Mouse (Mus musculus) mouse trophoblast stem cell (cell line): ENCODE data around the gene Hacd1.
"Not testable (repeated sequence)": the region's sequence is repeated elsewhere in the genome, so short reads cannot be mapped to it uniquely, and the experiment has no call there.

Experiments
- in situ Hi-C, 2 experiments: fragments of 300-500 bp; cut with MseI, MboI; formaldehyde crosslinking; loops; 2 replicates in 1 of 2; 3 replicates in 1 of 2; pipeline ENCODE4 v1.15.1; 2025

Gene Hacd1

DNA sequence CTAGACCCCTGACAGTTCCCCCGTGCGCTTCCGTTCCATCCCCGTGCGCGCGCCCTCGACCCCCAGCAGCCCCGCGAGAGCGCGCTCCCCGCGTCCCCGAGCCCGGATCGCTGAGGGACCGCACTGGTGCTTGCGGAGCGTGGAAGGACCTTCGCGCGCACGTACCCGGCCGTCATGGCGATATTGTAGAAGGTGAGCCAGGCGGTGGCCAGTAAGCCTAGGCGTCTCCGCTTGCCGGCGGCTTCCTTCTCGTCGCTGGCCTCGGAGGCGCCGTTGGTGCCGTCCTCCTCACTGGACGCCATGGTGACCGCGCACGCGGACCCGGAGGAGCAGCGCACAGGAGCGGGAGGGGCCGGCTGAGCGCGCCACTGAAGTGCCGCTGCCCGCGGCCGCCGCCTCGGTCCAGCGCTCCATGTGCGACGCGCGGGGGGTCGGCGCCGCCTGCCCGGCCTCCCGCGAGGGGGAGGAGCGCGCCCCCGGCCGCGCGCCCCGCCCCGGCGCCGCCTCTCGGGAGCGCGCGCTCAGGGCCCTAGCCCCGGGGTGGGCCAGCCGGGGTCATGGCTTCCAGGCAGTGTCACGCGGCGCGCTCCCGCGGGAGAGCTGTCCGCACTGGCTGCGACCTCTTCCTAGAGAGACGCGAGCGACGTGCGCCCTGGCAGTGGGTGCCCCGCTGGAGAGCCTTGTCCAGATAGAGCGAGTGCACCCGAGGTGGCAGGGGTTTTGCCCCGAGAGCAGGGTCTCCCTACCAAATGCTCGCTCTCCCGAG lies at the start of gene Hacd1:
Gene Hacd1 (minus strand): TSS at position 570 of the 766 bp plus-strand sequence.
- in situ Hi-C loops: no loop called here

DNA sequence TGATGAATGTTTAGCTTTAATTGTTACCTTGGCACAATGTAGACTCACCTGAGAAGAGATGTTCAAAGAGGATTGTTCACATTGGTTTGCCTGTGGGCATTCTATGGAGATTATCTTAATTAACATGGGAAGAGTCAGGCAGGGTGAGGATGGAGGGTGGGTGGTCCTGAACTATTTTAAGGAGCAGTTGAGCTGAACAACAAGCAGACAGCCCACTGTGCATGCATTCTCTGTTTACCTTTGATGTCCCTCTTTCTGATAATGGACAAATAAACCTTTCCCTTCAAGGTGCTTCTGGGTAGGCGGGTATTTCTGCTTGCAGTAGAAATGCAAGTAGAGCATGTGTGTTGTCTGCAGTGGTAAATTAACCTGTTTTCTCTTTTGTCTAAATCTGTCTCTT lies 48.0 kb upstream of the Hacd1 start:
- in situ Hi-C loops: no loop called here

DNA sequence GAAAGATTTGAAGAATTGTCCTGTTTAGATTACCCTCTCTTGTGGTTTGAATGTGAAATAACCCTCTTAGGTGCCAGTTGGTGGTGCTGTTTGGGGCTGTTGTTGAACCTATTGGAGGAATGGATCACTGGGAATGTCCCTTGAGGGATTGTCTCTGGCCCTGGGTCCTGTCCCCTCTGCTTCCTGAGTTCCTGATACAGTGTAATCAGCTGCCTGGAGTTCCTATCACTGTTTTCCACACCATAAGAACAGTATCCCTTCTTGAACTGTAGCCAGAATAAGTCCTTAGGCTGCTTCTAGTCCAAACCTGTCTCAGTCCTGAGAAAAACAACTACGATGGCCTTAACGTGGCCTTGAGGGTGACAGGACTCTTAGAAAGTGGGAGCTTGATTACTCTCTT lies 46.7 kb upstream of the Hacd1 start:
- in situ Hi-C loops: no loop called here

DNA sequence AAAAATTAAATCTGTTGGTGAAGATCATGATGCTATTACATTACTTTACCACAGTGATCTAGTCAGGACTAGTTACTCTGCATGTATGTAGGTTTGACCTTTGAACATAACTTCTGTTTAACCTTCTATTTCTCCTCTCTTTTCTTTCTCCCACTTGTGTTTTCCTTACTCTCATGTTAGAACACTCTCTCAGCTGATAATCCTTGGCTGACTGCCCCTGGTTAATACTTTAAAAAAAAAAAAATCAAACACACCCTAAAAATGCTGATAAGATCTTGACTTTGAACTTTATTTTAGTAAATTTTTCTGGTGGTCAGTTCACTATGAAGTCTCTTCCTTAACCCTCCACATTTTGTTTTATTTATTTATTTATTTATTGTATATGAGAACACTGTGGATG lies 44.6 kb upstream of the Hacd1 start:
- in situ Hi-C loops: no loop called here

DNA sequence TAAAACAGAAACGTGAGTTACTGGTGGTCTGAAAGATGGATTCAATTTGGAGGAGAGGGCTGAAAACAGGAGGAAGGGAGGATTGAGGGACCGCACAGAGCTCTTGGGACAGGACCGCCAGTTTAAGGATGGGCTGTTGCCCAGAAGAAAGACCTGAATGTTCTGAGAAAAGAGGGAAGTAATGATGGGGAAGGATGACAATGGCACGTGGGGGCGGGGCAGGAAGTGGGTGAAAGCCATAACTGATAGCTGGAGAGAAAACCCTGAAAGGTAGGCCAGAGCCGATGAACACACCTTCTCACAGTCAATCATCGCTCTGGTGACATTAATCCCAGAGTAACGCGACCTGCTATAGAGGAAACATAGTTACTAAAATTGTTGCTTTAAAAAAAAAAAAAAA lies 22.6 kb upstream of the Hacd1 start:
- in situ Hi-C loops: not testable (repeated sequence)

DNA sequence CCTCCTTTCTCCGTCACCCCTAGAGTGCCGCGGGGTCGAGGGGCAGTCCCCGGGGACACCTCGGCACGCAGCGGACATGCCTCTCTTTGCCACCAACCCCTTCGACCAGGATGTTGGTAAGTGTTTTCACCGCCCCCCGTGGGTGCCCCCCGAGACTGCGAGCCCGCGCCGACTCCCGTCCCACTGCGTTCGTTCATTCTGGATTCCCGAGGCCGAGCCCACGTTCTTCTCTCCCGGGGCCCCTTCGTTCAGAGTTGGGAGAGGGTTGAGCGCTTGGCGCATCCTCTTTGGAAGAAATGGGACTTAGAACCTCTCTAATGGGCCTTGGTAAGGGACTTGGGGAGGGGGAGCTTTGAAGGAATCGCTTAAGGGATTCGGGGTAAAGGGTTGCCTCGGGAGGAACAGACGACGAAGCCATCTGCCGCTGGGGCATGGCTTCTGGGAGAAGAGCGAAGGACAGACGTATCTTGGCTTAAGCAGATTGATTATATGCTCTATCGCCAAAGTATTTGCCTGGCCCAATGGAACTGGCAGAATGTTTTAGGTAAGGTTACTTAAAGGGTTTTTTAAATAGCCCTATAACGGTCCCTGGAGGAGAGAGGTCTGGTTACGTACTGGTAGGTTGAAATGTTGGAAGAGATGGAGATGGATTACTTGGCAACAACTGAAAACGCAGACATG lies 18.4 kb upstream of the Hacd1 start:
- in situ Hi-C loops: no loop called here

DNA sequence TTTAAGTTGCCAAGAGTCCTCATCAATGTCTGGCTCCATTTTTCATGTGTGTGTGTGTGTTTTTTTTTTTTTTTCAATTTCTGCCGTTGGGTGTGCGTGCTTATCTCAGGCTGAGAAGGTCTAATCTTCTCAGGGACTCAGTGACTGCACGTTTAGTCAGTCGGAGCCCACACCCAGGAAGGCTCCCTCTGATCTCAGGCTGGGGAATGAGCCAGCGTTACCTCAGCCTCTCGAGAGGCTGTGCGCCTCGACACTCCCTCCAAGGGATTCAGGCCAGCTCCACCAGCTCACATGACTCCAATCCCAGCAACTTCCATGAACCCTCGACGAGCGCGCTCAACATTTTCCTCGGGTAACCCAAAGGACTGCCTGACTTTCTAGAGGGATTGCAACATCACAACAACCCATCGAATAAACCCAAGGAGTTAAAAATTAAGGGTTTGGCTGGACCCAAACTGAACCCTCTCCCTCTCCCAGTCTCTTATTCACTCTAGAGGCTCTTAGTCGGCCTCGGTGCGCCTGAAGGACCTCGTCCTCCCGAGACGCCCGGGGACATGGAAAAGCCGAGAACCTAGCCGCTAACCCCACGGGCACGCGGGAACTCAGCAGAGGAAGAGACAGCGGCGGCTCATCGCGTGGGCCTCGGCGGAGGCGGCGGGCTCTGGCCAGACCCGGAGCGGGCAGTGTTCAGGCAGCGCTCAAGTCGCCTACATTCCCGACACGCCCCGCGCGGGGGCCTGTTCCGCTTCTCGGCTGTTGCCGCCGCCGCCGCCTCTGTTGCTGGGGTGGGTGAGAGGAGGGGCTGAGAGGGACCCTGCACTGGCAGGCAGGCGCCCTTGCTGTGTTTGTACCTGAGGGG lies 17.7 kb upstream of the Hacd1 start, which contains the start of gene Stam:
Gene Stam (plus strand): TSS at position 737 of the 859 bp plus-strand sequence.
- in situ Hi-C loops: no loop called here

DNA sequence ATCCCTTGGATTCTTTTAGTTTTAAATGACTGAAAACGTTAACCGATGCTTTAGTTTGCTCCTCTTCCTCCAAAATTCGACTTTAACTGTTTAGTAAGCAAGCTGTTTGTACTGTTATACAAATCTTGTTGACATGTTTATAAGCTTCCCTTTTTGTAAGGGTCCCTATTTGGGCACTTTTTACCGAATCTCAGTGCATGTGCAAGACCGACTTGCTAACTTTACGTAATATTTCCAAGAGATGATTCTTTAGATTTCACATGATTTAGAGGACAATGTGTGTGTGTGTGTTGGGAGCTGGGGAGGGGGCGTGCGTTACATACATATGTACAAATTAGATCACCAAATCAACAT lies 17.1 kb upstream of the Hacd1 start:
- in situ Hi-C loops: no loop called here

DNA sequence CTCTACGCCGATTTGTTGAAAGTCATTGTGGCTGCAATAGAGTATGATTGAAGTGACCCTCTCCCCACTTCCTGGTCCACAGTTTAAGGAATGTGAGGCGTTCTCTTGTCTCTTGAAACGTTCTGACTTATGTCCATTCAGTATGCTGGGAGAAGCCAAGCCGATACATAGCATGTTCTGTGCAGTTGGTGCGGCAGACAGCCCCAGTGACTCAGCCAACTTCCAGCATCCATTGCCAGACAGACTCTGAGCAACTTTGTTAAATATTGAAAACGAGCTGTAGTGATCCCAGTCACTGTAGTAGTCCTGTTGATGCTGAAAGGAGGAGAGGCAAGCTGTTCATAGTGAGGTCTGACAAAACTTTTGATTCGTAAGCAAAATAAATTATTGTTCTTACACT lies 14.5 kb upstream of the Hacd1 start:
- in situ Hi-C loops: no loop called here

DNA sequence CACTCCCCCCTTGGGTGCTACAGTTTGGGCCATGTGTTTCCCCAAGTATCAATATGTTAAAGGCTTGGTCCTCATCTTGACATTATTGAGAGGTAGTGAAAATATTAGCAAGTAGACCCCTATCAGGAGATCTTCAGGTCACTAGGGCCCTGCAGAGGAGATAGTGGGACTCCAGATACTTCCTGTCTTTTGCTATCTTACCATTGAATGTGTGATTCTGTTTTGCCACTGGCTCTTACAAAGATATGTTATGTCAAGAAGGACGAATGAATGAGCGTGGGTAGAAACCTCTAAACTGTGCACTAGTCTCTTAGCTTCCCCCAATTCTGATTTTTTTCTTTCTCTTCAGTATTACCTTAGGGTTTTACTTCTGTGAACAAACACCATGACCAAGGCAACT lies 13.1 kb upstream of the Hacd1 start:
- in situ Hi-C loops: no loop called here

DNA sequence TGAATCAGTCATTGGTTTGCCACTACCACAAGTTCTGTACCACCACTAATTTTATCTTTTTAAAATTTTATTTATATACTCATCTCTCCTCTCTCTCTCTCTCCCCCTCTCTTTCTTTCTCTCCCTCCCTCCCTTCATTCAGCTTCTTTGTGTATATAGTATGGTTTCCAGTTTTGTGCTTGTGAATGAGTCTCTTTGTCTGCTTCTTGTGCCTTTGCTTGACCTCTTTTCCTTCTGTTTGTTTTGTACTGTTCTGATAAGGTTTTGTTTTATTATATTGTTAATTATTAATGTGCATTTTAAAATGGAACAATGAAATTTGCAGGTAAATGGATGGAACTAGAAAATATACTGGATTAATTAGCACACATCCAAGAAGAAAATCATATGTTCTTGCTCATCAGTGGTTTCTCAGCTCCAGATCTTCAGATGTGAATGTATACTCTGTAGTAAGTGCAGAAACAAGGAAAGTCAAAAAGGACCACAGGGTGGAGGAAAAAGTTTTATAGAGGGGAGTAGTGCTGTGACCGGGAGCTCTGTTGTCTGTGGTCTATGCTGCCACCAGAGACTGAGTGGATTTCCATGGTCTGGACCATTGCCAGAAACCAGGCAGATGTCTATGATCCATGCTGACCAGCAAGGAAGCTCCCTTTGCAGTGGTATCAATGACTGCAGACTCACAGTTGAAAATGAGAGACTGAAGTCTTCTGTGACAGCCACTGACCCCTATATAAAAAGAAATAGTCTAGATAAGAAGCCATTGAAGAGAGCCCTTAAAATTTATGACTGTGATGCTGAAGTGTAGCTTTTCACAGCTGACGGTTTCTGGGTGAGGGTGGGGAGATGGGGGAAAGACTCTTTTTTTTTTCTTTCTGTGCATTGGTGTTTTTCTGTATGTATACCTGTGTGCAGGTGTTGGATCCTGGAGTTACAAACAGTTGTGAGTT lies 10.0 kb upstream of the Hacd1 start:
- in situ Hi-C loops: no loop called here

DNA sequence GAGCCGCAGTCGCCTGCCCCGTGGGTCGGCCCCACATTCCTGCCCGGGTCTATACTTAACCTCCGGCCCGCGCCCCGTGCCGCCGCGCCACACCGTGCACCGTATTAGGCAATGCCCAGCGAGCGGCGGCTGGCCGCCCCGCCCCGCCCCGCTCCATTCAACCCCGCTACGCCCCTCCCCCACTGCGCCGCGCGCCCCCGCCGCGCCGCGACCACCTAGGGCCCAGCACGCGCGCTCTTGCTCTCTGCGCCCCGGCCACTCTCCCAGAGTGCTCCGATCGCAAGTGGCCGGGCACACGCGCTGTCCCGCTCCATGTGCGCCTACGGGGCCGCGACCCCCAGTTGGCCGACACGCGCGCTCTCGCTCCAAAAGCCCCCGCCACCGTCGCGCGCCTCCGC lies 768 bp downstream of the Hacd1 start:
- in situ Hi-C loops: no loop called here

DNA sequence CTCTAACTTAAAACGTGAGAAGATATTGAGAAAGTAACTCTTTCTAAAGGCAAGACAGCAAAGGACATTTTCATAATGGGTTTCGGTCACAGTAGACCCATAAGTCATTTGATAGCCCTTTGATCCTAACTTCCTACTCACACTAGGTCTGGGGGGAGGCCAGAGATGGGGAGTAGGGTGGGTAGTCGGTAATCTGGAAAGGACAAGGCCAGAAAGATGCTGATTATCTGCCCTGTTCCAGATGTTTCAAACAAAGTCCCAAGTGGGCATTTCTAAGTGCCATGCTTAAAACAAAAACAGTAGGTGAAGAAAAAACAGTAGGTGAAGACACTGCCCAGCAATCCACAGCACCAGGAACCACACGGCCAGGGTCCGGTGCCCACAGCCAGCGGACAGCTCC lies 1.2 kb downstream of the Hacd1 start:
- in situ Hi-C loops: no loop called here

DNA sequence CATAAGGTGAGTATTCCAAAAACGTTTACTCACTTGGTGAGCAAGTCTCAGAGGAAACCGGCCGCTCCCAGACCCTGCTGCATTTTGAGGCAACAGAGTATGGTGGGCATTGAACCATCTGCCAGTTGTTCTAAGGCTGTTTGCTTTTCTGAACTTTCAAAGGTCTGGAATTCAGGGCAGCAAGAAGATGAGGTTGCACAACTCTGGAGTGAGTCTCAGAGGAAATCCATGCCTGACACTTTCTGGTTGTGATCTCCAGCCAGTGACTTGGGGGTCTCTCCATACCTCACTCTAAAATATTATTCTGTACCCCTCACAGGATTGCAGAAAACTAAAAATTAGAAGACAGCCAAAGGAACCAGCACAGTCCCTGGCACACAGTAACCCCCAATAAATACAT lies 1.8 kb downstream of the Hacd1 start:
- in situ Hi-C loops: no loop called here

DNA sequence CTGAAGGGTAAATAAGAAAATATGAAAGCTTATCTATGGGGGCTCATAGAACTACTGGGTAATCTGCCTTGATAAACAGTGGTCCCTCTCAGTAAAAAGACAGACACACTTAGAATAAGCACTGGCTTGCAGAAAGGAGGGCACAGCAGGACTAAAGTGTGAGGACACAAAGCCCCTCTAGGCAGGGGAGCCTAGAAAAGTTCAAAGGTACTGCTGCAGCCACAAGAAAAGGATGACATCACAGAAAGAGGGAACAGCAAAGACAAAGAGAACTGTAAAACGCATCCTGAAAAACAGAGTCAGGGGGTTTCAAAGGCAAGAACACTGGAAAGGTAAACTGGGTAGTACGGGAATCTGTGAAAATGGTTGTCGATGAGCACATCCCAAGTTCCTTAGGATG lies 2.3 kb downstream of the Hacd1 start:
- in situ Hi-C loops: no loop called here

DNA sequence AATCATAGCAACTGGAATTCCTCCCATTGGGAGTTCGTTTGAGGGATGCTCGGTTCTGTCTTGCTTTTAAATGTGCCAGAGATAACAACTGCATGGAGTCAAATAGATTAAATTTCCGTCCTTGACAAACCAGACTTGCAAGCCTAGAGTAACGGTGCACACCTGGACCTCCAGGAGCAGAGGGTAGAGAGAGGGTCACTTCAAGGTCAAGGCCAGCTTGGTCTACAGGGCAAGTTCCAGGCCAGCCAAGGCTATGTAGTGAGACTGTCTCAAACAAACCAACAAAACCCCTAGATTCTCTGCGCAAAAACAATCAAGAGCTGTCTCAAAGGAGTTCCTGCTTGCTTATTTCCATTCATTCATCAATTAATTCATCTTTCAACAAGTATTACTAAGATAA lies 7.1 kb downstream of the Hacd1 start:
- in situ Hi-C loops: loop anchor here (10.0 kb wide), 1 partner anchor 246 kb away; no protein-coding TSS in a partner anchor

DNA sequence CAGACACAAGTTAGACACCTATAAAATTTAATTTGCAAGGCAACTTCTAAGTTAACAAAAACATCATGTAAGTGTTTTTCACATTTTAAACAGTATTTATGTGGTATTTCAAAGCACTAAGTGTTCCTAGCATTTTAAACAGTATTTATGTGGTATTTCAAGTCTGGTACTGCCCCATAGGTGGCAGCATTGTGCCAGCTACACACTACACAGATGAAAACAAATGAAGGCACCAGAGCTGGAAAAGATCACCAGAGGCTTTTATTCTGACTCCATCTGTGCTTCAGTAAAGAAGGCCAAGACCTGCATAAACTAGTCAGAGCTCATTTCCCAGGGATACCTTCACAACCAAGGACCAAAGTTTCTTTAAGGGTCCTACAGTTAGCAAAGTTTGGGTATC lies 7.6 kb downstream of the Hacd1 start:
- in situ Hi-C loops: loop anchor here (10.0 kb wide), 1 partner anchor 246 kb away; no protein-coding TSS in a partner anchor

DNA sequence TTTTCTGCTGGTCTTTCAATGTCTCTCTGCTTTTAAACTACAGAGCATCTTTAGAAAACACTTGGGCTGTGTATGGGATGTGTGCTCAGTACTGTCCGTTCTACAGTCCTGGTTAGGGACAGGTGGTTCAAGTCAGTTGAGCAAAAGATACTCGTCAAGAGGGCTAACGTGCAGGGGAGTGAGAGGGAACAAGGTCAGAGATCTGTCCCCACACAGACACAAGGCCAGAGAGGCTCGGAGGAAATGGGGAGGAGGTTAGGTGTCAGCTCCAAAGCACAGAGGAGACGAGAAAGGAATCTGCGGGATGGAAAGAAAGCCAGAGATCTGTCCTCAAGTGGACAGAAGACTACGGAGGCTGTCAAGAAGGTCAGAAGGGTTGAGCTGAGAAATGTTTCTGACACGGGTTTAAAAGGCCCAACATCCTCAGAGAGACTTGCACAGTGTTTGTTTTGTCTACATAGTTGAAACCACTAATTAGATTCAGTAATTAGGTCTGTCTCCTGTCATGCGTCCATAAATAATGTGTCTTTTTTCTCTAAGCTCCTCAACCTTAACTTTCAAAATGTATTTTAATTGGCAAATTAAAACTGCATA lies 12.3 kb downstream of the Hacd1 start:
- in situ Hi-C loops: loop anchor here (10.0 kb wide), 1 partner anchor 251 kb away; no protein-coding TSS in a partner anchor

DNA sequence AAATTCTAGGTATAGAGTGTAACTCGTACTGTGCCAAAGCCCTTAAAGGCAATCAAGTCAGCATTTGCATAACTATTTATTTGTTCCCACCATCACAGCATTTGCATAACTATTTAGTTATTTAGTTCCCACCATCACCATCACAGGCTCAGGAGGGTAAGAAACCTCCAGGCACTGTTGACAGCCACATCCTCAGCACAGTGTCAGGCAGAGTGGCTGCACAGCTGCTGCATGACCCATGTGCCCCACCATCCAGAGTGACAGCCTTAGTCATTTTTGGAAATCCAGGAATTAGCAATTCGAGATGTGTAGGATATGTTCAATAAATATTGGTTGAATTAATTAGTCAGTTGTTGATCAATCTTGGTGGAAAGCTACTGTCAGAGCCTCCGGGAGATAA lies 12.9 kb downstream of the Hacd1 start:
- in situ Hi-C loops: loop anchor here (10.0 kb wide), 1 partner anchor 252 kb away; no protein-coding TSS in a partner anchor

DNA sequence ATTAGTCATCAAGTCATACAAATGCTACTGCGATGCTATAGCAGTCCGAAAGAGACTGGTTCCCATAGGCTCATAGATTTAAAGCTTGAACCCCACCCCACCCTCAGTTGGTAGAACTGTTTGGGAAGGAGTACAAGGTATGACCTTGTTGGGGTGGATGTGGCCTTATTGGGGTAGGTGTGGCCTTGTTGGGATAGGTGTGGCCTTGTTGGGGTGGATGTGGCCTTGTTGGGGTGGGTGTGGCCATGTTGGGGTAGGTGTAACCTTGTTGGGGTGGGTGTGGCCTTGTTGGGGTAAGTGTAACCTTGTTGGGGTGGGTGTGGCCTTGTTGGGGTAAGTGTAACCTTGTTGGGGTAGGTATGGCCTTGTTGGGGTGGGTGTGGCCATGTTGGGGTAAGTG lies 14.7 kb downstream of the Hacd1 start:
- in situ Hi-C loops: loop anchor here (10.0 kb wide), 1 partner anchor 254 kb away; no protein-coding TSS in a partner anchor

DNA sequence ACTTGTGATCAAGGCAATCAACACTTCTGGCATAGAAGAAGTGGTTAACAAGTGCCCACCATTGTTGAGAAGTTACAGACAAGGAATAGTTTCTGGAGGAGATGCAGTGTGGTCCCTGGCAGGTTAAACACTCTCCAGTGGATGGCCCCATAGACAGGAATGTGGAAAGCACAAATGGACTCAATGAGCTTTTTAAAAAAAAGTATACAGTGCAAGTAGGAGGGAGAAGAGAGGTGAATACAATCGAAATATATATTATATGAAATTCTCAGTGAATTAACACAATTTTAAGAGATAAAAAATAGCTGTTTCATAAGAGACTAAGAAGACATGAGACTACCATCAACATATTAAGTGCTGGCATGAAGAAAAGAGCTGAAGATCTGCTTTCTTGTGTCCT lies 36.7 kb downstream of the Hacd1 start:
- in situ Hi-C loops: no loop called here
